Mouse (Mus musculus) embryo, embryonic 11.5 days (tissue): ENCODE data around the gene Mrpl46.
A peak's percentile ranks its signal among the peaks of the same experiment; 100 is the strongest.

ENCODE experiments used
- DNase-seq: peaks from one replicate; pipeline ENCODE4 v3.0.0-alpha.2; 2012; ENCODE audit warnings: low read depth, low spot score

The Mrpl46 gene

DNA sequence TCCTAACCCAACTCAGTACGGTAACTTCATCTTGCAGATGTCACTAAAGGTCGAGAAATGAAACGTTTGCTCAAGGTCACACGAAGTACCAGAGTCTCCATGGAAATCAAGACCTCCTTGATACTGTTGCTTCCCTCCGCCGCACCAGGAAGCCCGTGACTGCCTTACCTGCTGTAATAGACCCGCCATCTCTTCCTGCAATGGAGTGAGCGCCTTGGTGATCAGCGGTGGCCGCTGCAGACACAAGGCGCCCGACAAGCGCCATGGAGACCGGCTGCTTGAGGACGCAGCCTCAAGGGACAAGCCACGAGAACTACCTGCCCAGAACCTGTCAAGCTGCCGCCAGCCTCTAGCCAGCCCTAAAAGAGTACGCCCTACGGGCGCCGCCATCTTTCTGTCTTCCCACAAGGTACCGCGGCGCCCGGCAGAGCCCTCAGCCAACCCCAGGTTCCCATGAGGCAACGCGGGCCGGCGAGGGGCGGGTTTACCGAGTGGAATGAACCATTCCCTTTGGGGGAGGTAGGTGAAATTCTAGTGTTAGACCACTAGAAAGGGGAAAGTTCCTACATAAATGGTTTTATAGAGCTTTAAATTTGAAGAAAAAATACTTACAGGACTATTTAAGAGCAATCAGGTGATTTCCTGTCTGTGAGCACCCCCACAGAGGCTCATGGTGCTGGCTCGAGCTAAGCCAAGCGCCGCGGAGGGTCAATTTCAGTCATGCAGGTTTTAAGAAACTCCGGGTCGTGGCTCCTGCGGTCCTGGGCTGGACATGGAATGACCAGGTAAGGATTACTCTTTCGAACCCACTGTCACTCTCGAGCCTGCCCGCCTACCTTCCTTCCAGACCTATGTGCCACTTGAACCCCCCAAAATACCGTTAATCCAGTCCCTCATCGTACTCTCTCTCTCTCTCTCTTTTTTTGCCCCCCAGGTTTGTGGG, at the start of gene Mrpl46, which contains the start of gene Mrps11:
Gene Mrpl46 (minus strand): TSS at position 893 of the 943 bp plus-strand sequence.
Gene Mrps11 (plus strand): TSS at position 481 of the 943 bp plus-strand sequence.
- peak; percentile 75 for DNase-seq

GRCm38 (mm10) chr7:78827749-78828362, 44.5 kb upstream of the Mrpl46 start:
- DNase-seq: no peak

GRCm38 (mm10) chr7:78826682-78827385, 43.5 kb upstream of the Mrpl46 start:
- peak; percentile 7 for DNase-seq

GRCm38 (mm10) chr7:78818336-78818735, 35.0 kb upstream of the Mrpl46 start:
- no peak for DNase-seq

DNA sequence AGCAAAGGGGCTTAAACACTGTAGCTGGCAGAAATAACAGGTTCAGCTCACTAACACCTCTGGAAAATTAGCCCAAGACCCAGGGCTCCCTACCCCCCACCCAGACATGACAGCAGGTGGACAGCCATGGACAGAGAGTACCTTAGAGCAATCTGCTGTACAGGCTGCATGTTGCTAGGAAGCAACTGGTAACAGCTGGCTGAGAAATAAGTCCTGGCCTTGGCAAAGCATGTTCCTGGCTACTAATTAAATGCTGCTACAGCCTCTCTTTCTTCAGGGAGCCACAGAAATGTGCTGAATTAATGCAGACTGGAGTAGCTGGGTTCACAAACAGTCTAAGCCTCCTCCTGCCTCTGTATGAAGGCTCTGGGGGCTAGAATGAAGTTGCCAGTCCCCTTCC, 31.4 kb upstream of the Mrpl46 start:
- DNase-seq: no peak

- no peak for DNase-seq
These were observed 30.5 kb upstream of the Mrpl46 start for GRCm38 (mm10) chr7:78813791-78814190.

DNA sequence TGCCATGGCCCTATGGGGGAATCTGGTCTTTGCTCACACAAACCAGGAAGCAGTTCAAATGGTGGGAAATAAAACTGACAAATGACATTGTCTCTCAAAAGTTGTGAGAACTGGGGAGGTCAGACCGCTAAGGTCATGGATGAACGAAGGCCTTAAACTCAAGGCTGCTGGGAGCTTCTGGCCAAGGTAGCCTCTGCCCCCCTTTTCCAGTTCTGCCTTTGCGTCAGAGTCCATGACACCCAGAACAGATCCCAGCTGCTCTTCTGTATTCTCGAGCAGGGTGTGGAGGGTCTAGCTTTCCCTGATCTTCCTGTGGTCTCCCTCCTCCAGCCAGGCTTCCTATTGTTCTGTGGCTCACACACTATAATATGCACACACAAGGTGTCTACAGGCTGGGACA, 23.9 kb upstream of the Mrpl46 start:
- DNase-seq: no peak

- DNase-seq: no peak
These were observed 20.5 kb upstream of the Mrpl46 start for GRCm38 (mm10) chr7:78803841-78804240.

GRCm38 (mm10) chr7:78799730-78800496, 16.6 kb upstream of the Mrpl46 start:
- no peak for DNase-seq

DNA sequence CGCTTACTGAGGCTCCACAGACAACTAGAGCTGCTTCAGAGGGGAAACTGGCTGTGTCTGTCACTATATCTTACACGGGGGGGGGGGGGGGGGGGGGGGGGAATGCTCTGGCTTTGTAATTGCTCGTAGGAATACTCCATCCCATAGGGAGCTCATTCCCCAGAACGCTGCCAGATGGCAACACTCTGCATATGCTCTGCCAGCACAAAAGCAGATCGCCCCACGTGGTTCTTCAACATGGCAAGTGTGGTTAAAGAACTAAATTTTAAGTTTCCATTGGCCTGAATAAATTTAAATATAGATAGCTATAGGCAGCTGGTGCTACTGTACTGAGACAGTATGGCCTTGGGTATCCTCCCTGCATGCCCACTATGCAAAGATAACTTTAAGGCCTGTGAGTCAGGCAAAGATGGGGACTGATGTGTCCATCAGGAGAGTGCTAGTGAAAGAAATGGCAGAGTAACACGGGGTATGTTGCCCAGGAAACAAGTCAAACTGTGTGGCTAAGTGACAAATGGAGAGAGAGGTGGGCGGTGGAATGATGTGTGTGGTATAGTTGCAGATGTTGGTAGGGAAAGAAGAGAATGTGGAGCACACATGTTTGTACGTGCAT, 14.6 kb upstream of the Mrpl46 start:
- DNase-seq: no peak

- no peak for DNase-seq
These were observed 13.3 kb upstream of the Mrpl46 start for GRCm38 (mm10) chr7:78796624-78797023.

GRCm38 (mm10) chr7:78794571-78795092, 11.3 kb upstream of the Mrpl46 start:
- DNase-seq: no peak

- no peak for DNase-seq
These were observed 10.7 kb upstream of the Mrpl46 start for GRCm38 (mm10) chr7:78793895-78794570.

GRCm38 (mm10) chr7:78791359-78792222, 8.3 kb upstream of the Mrpl46 start:
- peak; percentile 64 for DNase-seq

- no peak for DNase-seq
These were observed 4.6 kb upstream of the Mrpl46 start for GRCm38 (mm10) chr7:78787793-78788380.

DNA sequence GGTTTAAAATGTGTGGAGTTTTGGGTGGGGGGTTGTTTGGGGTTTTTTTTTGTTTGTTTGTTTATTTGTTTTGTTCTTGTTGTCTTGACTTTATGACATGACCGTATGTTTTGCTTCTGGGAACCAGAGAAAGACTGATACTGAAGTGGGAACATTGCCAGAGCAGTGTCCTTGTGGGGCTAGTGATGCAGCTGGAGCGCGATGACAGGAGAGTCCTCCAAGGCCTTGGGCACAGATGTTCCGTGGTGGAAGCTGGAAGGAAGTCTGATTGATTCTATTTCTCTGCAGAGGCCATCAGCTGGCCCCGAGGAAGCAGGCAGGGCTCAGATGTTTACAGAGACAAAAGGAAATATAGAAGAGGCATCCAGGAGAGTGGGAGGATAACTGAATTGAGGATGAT, 2.6 kb upstream of the Mrpl46 start:
- no peak for DNase-seq

GRCm38 (mm10) chr7:78778741-78779140, 4.6 kb downstream of the Mrpl46 start:
- no peak for DNase-seq

- DNase-seq: no peak
These were observed 12.4 kb downstream of the Mrpl46 start for GRCm38 (mm10) chr7:78770936-78771335.
